Mouse (Mus musculus) small intestine, adult 2 months (tissue): ENCODE measurements at regions not wholly inside any gene's neighbourhood (a gene's known extent, or its start where the extent isn't known, plus 50 kb on each side); places are given as distances from the start of the nearest gene placed in this dataset.

Experiments used
- H3K27ac ChIP-seq: fragments of 200-500 bp; 2 replicates; pipeline ENCODE4 v1.5.1; 2012; ENCODE audit warnings: low read depth, low read length, control low read depth, inconsistent platforms; ENCODE audit not compliant: insufficient read depth
- H3K27me3 ChIP-seq: fragments of 200-500 bp; 2 replicates; pipeline ENCODE4 v1.6.1; 2012; ENCODE audit warnings: mild to moderate bottlenecking, moderate library complexity, low read length, inconsistent platforms; ENCODE audit not compliant: control insufficient read depth, insufficient read depth
- H3K36me3 ChIP-seq: fragments of 200-500 bp; 2 replicates; pipeline ENCODE4 v1.6.1; 2012; ENCODE audit warnings: mild to moderate bottlenecking, low read length, control low read depth, inconsistent platforms; ENCODE audit not compliant: control insufficient read depth, insufficient read depth
- H3K4me1 ChIP-seq: fragments of 200-500 bp; 2 replicates; pipeline ENCODE4 v1.6.1; 2012; ENCODE audit warnings: low read length, inconsistent platforms, mixed read lengths; ENCODE audit not compliant: control insufficient read depth, insufficient read depth, insufficient read length
- H3K4me3 ChIP-seq: fragments of 200-500 bp; 2 replicates; pipeline ENCODE4 v1.5.1; 2012; ENCODE audit warnings: low read depth, mild to moderate bottlenecking, control low read depth, inconsistent platforms, low read length, moderate library complexity
- CTCF ChIP-seq: fragments of 200-500 bp; IDR thresholded peaks from 2 replicates; pipeline ENCODE4 v1.5.1; 2012; ENCODE audit warnings: low read depth, mild to moderate bottlenecking, control low read depth, inconsistent platforms, low read length, moderate library complexity, mixed read lengths; ENCODE audit not compliant: insufficient replicate concordance, insufficient read length; ENCODE audit errors: extremely low read depth
- POLR2A ChIP-seq: fragments of 200-500 bp; IDR thresholded peaks from 2 replicates; pipeline ENCODE4 v1.6.1; 2012; ENCODE audit warnings: low read depth, mild to moderate bottlenecking, control low read depth, inconsistent platforms, low read length, moderate library complexity
- WGBS: fragments of 180-500 bp; shearing (Covaris S2); methylation state at CpG from one replicate; pipeline ENCODE4 v1.1.7; 2018; 5-methylcytosine and 5-hydroxymethylcytosine counted together

DNA sequence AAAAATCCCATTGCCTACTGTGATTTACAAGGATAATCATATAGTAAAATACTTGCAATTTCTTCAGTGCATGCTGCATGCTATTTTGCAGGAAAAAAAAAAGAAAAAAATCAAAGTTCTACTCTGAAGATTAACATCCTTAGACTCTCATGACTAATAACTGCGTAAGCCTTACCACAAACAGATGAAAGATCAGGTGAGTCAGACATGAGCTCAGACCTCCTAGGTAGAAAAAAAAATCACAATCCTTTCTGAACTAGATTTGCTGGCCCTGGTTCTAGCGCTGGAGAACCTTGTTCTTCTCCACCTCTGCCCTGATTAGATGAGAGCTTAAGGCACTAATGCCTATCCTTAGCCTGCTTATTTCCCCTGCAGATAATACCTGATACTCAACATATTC is 96.1 kb upstream of the Snap25 start:
- Histone ChIP-seq H3K27ac (no peak overlapping the region), H3K27me3 (no peaks in the 10 kb centered on the region), H3K4me3 (no peak overlapping the region), H3K4me1 (no peaks in the 10 kb centered on the region; the same call in 1 of the 2 replicates), H3K36me3 (no peaks in the 10 kb centered on the region)
- WGBS: 67% methylated on average over 2 of the region's 2 CpGs
- TF ChIP-seq POLR2A (no peak), CTCF (no peak)

DNA sequence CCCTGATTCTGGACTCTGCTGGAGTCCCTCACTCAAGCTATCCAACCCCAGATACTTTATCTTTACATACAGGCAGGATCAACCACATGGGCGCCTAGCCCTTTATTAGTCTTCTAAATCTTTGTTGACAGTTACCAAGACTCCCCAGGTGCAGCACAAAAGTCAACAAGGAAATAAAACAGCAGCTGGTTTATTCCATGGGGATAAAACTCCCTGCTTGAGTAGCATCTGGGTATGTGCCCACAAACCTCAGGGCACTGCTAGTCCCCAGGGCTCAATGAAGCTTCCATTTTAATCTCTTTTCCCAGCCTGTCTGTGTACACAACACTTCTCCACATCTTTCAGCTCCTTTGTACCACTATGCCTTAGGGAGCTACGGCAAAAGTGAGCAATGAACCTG is 95.1 kb upstream of the Snap25 start:
- no peaks in the 10 kb centered on the region for H3K27me3 ChIP-seq
- H3K4me1 ChIP-seq: no peaks in the 10 kb centered on the region; the same call in 1 of the 2 replicates
- peak overlapping the region; percentile 61; the same call in 1 of the 2 replicates for H3K27ac ChIP-seq
- H3K36me3 ChIP-seq: no peaks in the 10 kb centered on the region
- 17% methylated on average over 2 of the region's 2 CpGs for WGBS
- no peak overlapping the region for H3K4me3 ChIP-seq
- no peak for TF ChIP-seq CTCF
- TF ChIP-seq POLR2A: no peak

DNA sequence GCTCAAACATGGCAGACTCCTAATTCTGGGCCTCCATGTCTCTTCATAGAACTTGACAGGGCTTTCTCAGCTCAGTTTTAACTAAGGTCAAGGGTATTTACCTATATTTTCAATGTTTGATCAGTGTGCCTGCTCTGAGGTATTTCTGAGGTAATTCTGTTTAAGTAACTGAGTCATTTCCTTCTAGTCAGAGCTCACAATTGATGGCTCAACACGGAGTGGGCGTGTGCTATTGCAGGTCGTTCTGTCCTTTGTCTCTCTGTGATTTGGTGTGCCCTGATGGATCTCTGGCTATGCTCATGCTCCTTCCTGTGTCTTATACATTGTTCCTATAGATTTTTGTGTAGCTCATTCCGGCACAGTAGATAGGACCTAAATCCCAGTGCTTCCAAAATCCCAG is 92.9 kb upstream of the Snap25 start:
- no peak overlapping the region for H3K27ac ChIP-seq
- no peaks in the 10 kb centered on the region; the same call in 1 of the 2 replicates for H3K4me1 ChIP-seq
- 44% methylated on average over 4 of the region's 4 CpGs for WGBS
- H3K36me3 ChIP-seq: no peaks in the 10 kb centered on the region
- H3K4me3 ChIP-seq: no peak overlapping the region
- TF ChIP-seq POLR2A (no peak), CTCF (no peak)
- no peaks in the 10 kb centered on the region for H3K27me3 ChIP-seq

DNA sequence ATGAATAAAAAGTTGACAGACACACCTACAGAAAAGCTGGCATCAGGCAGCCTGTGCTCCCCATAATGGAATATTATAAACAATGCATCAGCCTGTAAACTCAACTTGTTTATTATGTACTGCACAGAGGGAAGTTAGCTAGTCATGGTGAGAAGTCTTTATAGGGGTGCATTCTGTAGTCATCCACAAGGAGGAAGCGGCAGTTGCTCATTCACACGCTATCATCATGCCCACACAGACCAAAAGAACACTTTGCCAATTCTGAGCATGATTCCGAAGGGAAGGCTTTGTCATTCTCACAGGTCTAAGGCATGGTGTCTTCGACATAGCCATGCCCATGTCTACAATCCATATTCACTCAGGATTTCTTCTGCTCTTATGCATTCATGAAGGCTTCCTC is 92.3 kb upstream of the Snap25 start:
- no peaks in the 10 kb centered on the region for H3K36me3 ChIP-seq
- TF ChIP-seq POLR2A: no peak
- TF ChIP-seq CTCF: no peak
- no peak overlapping the region for H3K27ac ChIP-seq
- no peak overlapping the region for H3K4me3 ChIP-seq
- 93% methylated on average over 4 of the region's 4 CpGs for WGBS
- H3K4me1 ChIP-seq: no peaks in the 10 kb centered on the region; the same call in 1 of the 2 replicates
- H3K27me3 ChIP-seq: no peaks in the 10 kb centered on the region

DNA sequence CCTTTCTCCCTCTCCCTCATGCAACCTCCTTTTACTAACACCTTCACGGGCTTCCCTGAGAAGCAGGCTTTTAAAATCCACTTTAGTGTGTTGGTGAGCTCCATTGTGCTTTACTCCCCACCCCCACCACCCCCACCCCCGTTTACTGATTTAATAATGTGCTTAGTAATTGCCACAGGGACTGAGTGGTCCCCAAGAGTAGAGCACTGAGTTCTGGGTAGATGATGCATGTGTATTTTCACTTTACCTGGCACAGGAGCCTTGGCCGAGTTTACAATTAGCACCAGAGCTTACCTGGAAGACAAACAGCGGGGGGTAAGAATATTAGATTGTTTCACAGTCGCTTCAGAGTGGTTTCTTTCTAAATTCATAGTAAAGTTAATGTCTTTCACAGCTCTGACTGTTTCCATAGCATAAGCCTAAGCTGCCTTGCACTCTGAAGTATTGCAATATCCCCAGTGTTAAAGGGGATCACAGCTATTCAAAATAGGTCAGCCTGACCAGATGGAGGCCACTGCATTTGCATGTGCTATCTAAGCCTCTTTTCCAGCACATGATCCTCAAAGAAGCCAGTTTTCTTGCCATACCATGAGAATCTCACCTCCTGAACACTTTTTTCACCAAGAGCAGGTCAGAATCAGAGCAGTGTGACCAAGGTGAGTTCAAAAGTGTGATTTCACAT is 89.3 kb upstream of the Snap25 start:
- Histone ChIP-seq H3K27ac (no peak overlapping the region), H3K27me3 (no peaks in the 10 kb centered on the region), H3K4me3 (no peak overlapping the region), H3K4me1 (no peaks in the 10 kb centered on the region), H3K36me3 (no peaks in the 10 kb centered on the region)
- WGBS: 73% methylated on average over 5 of the region's 5 CpGs
- TF ChIP-seq POLR2A (no peak), CTCF (no peak)

DNA sequence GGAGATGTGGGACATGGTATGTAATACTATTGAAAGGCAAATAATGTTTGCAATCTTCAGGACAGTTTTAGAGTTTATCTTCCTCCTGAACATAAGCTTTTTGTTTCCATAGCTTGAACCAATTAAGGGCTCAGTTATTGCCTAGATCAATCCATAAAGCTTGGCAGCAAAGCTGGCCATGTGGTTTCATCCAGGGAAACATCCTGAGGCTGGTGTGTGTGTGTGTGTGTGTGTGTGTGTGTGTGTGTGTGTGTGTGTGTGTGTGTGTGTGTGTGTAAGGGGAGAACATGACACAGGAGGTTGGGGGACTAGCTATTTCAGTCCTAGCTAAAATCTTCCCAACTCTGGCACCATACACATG is 88.8 kb upstream of the Snap25 start:
- Histone ChIP-seq H3K36me3 (no peaks in the 10 kb centered on the region), H3K27ac (no peak overlapping the region), H3K4me1 (no peaks in the 10 kb centered on the region), H3K27me3 (no peaks in the 10 kb centered on the region), H3K4me3 (no peak overlapping the region)
- TF ChIP-seq CTCF: no peak
- TF ChIP-seq POLR2A: no peak

DNA sequence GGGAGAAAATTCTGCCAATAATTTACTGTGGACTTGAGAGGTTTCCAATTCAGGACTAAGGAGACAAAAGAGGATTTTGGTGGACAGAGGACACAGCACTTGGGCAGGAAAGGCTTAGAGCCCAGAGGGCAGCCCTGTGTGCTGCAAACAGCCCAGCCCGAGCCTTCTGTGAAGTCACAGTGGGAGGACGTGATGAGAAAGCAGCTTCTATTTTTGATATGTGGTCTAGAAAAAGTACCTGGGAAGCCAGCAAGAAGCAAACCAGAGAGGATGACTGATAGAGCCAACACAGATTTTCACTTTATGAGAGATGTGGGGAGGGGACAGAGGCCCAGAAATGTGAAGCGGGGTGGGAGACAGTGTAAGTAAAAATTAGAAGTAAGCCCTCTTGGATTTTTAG is 66.3 kb upstream of the Snap25 start:
- TF ChIP-seq CTCF (no peak), POLR2A (no peak)
- peaks cover 3% of the 10 kb centered on the region; the same call in 1 of the 2 replicates for H3K4me1 ChIP-seq
- H3K27me3 ChIP-seq: no peaks in the 10 kb centered on the region
- 89% methylated on average over 3 of the region's 3 CpGs for WGBS
- H3K36me3 ChIP-seq: no peaks in the 10 kb centered on the region
- no peak overlapping the region for H3K4me3 ChIP-seq
- no peak overlapping the region for H3K27ac ChIP-seq

DNA sequence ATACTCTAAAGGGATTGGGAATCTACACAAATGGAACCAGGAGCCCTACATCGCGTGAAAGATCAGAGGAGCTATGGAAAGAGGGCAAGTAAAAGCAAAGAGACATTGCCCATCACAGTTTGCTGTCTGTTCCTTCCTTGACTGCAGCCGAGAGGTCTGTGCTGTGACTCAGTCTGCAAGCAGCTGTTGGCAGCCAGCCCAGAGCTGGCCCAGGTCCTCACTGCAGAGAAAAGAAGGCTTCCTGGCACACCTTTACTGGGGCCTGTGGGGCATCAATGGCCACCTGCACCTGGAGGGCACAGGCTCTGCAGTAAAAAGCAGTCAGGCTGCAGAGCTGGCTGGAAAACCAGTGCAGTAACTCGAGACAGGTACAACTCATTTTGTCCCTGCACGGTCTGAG is 64.6 kb upstream of the Snap25 start:
- no peak overlapping the region for H3K4me3 ChIP-seq
- TF ChIP-seq POLR2A (no peak), CTCF (no peak)
- no peaks in the 10 kb centered on the region for H3K27me3 ChIP-seq
- no peak overlapping the region for H3K27ac ChIP-seq
- peaks cover 3% of the 10 kb centered on the region; the same call in 1 of the 2 replicates for H3K4me1 ChIP-seq
- 25% methylated on average over 5 of the region's 5 CpGs for WGBS
- no peaks in the 10 kb centered on the region for H3K36me3 ChIP-seq
